Mouse (Mus musculus) thymus, postnatal 25 days (tissue): ENCODE results near the gene Gm49630.
"Not testable (repeated sequence)": the region's sequence is repeated elsewhere in the genome, so short reads cannot be mapped to it uniquely, and the experiment has no call there.

Experiments
- DNase-seq: peaks from one replicate; pipeline ENCODE4 v3.0.0; 2022

The Gm49630 gene

DNA sequence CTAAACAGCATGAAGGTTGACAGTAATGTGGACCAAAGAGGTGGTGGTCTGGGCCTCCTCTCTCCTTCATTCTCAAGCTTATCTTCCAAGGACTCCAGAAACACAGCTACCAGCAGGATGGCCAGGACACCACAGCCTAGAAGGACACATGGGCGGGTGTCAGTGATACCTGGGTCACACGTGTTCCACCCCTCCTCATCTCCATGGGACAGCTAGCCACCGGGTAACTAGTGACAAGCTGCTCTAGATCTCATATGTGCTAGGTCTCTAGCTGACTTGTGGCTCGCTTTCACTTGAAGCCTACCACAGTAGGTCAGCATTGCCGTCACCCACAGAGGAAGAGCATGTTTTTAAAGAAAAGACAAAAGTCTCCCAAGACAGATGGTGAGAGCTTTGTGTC, at the start of gene Gm49630:
Gene Gm49630, minus strand, starts transcription at position 101 of the 400 bp plus-strand sequence.
- DNase-seq = not testable (repeated sequence)

DNA sequence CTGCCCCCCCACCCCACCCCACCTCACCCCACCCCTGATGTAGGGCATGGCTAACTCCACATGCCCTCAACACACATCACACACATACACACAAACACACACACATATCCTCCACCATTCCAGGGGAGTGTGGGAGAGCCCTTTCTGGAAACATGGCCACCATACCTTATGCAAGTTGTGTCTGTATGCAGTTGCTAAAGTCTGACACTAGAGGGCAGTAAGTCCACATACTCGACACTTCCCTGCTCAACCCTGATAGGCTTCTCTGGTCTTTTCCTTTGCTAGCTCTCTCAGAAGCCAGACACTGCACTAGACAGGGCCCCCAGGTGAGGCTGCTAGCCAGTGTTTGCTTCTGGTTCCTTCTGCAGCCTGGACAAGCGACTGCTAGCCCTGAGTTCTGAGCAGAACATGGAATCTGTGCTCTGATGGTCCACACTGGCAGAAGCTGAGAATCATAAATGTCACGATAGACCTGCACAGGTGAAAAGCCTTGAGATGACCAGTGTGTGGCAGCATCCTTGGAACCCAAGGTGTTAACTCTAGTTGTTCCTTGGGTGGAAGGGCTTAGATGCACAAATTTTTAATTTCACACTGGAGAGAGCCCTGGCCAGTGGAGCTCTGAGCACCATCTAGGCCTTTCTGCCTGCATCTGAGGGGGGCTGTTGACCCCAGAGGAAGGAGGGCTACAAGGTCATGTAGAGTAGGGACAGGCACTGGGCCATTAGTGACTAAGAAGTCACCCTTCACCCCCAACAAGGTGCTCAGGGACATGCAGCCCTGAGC, 48.6 kb upstream of the Gm49630 start:
- peak; percentile 8 for DNase-seq

DNA sequence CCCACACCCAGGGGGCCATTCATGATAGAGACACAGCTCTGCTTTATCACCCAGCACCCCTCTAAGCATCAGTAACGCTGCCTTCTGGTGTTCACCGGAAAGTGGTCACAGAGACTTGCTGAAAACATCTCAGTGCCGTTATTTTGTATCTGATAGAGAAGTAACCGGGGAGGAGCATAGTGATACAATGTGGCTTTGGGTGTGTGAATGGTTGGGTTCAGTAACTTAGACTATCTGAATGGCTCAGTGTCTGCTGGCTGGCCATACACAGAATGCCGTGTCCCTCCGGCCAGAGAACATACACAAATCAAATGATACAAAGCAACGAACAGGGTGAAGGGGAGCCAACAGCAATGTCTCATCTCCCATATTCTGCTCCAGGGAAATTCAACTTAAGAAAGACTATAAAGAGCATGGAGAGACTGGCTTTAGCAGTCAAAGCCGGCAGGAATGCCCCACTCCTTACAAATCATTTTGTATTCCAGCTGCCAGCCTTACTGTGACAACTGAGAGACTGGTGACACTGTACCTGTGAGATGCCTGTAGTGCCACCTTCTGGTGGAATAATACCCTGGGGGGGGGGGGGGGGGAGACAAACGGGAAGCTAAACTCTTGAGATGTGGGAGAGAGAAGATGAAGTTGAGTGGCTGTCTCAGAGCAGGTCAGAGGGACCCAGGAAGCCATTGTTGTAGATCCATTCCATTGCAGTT, 43.0 kb upstream of the Gm49630 start:
- DNase-seq = peak; percentile 13

DNA sequence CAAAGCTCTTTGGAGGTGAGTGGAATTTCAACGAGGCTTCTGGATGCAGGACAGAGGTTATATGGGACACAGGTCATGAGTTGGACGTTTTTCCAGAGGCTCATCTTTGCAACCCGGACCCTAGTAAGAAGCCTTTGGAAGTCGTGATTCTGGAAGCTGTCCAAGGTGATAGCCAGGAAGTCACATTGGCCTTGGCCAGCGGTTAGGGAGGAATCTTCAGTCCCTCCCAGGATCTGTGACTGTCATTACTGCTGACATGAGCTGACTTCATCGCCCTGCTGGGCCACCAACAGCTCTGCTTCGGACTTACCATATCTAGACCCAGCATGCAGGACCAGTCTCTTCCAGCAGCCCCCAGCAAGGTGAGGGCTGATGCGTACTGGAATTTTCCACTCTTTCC, 41.6 kb upstream of the Gm49630 start:
- DNase-seq = not testable (repeated sequence)

DNA sequence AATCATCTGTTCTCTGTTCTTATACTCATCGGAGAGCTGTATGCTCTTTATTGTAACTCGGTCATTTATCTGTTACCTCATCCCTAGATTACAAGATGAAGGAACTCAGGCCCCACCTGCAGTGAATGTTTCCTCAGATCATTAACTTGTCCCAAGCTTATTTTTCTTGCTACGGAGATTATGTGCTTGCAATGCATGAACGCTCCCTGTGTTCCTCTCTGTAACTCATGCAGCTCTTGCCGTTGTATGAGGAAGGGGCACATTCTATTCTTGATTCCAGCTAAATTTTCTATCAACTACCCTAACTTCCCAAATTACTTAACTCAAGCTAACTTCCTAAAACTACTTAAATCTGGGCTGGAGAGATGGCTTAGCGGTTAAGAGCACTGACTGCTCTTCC, 28.0 kb upstream of the Gm49630 start:
- not testable (repeated sequence) for DNase-seq

DNA sequence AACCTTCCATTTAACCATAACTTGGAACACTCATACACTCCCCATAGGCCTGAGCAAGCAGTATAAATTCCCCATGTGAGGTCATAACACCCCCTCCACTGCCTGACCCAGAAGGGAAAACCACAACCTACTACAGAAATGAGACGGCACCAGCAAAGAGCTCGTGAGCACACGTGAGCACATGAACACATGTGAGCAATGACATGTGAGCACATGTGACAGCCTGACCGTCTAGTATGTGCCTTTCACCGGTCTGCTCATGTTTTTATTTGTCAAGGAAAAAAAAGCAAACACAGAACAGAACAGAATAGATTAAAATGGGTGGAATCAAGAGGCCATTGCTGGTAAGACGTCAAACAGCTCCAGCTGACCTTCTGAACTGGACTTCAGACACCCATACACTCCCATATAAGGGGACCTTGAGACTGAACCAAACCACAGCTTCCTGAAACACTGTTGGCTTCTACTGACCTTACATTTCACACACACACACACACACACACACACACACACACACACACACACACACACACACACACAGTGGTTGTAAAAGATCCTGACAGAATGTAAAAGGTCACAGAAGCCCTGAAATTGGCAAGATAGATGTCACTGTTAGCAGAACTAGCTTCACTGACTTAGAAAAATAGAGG, 26.5 kb upstream of the Gm49630 start:
- DNase-seq = not testable (repeated sequence)

DNA sequence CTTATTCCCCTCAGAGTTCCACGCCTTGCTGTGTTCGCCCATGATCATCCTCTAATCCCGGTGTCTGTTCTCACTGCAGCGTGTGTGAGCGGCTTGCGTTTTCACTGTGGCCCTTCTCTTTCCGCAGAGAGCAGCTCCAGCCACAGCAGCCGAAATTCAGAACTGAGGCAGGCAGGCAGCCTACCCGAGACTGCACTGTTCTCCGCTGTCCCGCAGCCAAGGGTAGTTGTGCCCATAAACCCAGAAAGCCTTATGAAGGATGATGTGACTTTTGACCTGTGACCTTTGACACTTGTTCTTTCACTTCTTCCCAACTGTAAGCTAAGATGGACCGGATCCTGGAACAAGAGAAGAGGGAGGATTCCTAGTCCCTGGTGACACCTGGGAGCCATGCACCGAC, 25.3 kb upstream of the Gm49630 start:
- not testable (repeated sequence) for DNase-seq

DNA sequence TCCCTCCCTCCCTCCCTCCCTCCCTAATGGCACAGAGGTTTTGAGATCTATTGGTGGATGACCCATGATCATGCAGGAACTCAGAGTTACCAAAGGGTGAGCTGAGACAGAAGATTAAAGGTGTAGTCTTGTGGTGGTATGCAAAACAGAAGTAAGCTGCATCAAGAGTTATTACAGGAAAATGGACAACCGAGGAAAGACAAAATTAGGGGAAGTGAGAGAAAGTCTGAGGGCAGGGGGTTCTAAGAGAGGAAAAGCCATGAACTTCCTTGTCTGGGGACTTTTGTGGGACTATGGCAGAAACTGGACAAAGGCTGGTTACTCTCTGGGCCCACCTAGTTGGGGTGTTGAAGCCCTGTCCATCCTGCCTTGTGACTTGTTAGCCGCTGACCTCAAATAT, 24.5 kb upstream of the Gm49630 start:
- DNase-seq = not testable (repeated sequence)

DNA sequence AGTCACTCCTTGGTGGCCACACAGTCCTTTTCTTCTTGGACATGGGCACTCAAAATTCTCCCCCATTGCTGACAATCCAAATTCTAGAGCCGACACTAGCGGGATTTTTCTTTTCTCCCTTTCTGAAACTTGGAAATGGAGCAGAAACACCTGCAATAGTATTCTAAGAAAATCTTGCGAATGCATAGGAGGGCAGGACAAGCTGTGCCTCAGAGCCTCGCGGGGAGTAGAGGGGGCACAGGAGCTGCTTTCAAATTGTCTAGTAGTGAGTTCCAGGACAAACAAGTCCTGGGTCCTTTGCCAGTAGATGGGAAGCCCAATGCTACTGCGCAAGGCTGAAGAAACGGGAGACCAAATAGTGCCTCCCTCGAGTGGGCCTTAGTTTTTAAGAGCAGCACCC, 23.9 kb upstream of the Gm49630 start:
- not testable (repeated sequence) for DNase-seq

DNA sequence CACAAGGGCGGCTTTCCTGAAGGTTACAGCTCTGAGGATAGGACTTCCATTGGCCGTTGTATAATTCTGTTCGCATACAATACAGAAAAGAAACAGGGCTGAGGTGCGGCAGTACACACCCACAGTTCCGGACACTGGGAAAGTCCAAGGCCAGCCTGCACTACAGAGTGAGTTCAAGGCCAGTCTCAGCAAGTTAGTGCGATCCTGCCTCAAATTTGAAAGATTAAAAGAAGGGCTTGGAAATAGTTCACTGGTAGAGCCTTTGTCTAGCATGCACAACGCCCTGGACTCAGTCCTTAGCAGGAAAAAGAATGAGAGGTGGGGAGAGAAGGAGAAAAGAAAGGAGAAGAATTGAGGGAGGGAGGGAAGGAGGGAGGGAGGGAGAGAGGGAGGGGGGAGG, 23.3 kb upstream of the Gm49630 start:
- DNase-seq = not testable (repeated sequence)

DNA sequence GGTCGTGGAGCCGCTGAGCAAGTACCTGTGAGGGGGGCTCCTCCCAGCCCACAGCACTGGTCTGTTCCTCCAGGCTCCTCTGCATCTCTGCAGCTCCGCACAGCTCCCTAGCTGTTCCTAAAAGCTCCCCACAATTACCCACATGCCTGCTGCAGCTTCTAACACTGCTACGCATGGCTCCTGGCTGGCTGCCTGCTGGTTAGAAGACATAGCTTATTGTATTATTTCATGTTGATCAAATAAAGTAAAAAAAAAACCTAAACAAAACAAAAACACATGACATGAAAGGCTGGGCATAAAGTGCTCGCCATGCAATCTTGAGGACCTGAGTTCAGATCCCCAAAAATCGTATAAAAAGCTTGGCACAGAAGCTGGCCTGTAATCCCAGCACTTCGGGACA, 18.1 kb upstream of the Gm49630 start:
- DNase-seq = not testable (repeated sequence)

DNA sequence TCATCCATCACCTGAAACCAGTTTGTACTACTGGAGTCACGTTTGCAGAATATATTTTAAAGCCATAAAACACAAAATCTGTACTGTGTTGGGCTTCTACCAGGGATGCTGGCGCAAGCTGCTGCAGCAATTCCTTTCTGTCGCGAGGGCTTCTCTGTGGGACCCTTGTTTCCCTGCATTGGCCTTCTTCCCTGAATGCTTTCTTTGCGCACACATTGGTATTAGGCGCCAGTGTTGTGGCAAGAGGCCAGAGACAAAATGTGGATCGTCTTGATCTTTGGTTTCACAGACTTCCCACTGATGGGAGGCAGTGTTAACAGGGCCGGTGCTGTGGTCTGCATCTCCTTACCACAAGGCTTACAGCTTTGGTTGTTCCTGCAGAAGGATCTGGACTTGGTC, 17.2 kb upstream of the Gm49630 start:
- DNase-seq = not testable (repeated sequence)

DNA sequence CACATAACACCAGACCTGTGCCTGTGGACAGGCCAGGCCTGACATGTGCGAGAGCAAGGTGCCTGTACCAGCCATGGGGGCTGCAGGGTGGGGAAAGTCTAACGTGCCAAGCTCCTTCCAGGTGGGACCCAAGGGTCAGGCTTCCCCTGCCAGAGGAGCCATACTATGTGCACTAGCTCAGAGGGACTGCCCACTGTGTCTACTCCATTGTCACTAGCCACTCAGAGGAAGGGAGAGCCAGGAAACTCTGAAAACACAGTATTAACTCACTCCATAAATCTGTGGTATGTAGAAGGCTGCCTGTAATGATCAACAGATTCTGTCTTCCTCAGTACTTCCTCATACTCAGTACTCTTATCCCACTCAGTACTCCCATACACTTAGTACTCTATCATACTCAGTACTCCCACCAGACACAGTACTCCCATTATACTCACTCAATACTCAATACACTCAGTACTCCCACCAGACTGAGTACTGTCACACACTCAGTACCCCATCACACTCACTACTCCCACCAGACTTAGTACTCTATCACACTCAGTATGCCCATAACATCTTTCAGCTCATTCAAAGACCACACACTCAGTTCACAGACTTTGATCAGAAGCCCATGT, 16.7 kb upstream of the Gm49630 start:
- not testable (repeated sequence) for DNase-seq

DNA sequence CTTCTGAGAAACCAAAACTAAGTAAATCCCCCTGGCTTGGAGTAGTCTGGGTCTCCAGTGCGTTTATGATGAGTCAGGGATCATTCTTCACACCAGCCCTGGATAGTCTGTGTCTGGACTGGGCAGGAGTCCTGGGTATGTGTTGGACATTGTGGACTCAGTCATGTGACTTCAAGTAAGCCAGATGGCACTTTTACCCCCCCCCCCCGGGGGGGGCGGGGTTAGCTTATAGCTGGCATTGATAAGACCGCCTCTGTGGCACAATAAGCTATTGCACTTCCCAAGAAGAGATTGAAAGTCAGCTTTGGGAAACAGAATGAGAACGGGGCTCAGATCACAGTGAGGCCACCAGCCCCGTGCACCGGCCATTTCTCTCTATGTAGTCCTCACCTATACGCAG, 14.2 kb upstream of the Gm49630 start:
- DNase-seq = not testable (repeated sequence)

DNA sequence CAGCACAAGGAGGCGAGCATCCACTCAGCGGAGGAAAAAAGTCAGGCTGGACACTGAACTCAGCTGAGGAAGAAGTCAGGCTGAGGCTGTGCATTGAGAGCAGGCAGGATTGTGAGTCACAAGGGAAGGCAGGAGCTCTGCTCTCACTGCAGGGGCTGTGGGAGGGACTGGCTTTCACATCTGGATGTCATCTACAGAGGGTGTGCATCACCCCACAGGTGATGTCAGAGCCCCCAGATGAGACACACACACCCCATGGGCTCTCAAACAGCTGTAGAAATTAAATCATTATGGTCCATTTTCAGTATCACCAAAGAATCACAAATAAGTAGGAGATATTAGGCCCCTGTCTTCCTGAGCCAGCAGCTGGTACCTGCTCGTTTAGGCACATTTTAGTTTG, 13.6 kb upstream of the Gm49630 start, which contains the start of gene Unc93a2:
Gene Unc93a2, minus strand, starts transcription at position 101 of the 400 bp plus-strand sequence.
- DNase-seq = not testable (repeated sequence)

DNA sequence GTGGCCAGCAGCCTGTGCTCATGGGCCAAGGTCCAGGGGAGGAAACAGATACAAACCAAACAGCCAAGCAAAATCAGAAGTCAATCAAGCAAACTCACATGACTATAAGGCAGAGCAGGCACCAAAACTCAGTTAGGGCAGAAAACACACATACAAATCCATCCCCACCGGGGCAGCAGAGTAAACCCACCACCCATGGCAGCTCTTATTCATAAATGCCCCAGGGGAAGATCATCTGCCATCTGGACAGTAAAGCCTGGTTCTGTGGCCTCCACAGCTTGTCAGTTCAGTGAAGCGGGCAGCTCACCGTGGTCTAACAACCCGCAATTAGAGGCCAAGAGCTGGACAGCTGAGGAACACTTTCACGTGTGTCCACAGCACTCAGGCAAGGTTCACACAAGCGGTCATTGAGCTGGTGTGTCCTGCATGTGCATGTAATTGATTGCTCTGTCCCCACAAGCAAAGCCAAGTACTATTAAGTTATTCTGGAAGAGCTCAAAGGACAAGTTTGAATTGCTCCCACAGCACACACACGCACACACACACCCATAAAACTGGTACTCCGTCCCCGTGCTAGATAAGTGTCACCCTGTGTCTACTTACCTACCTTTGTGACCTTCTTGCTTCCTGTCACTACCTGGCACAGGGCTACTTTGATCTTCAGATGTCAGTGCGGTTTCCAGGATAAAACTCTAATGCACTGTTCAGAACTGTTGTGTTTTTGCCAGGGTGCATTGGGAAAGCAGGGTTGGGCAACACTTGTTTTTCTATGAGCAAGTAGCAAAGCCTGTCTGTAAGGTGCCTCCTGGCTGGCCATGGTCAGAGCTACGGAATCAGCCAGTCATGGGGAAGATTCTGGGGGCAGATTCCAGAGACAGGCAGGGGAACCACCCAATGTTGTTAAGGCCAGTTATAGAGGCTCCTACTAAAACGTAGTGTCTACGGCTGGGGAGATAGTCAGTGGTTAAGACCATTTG, 11.7 kb upstream of the Gm49630 start:
- DNase-seq = not testable (repeated sequence)

DNA sequence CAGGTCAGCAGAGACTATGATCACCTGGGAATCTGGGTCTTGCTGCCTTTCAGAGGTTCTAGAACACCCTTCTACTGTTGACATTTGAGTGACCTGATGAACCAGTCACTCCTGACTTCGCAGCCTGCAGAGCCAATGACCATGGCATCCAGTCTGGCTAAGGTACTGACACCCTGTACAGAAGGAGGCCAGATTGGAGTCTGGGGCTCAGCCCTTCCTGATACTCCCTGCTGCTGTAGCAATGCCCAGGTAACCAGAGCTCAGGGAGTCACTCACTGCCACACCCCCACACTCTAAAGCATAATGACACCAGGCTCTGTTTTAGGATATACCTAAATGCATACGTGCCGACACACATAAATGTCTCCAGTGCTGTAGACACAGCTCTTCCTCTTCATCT, 10.9 kb upstream of the Gm49630 start:
- DNase-seq = not testable (repeated sequence)

DNA sequence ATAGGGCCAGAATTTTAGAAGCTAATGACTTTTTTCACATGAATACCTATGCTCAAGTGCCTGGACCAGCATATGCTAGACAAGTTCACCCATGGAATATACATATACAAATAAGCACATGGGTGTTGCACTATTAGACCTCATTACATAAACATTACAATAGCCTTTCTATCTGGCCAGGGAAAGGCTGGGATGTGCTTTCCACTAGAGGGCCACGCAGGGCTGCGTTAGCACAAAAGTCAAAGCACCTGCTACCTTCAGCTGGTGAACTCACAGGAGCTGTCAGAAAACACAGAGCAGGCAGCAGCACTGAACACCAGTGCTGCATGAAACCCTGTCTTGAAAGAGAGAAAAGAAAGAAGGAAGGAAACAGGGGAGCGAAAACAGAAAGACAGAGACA, 6.1 kb upstream of the Gm49630 start:
- DNase-seq = not testable (repeated sequence)

DNA sequence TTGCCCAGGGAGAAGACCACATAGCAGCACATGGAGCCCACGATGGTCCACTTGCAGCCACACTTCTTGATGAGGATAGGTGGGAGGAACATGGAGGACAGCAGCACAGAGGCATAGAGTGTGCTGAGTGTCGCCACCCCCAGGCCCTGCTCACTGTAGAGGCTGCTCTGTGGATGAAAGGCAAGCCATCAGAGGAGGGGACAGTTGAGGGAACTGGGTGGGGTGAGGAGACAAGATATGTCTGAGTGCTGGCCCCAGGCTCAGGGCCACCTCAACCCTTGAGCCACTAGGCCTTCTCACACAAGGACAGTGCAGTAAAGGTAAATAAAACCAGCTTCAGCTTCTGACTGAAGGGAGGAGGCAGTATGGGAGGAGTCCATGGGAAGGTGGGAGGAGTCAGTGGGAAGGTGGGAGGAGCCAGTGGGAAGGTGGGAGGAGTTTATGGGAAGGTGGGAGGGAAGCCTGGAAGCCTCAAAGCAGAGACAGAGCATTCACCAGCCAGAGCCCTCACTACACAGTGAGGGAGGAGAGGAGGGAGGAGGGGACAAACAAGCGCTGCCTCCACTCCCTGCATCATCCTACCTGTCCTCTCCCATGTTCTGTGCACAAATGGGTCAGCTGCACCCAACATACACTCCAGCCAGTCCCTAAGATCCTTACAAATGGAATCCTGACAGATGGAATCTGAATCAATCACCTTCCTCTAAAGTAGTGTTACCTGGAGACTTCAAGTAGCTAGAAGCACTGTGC, 5.3 kb upstream of the Gm49630 start:
- not testable (repeated sequence) for DNase-seq

DNA sequence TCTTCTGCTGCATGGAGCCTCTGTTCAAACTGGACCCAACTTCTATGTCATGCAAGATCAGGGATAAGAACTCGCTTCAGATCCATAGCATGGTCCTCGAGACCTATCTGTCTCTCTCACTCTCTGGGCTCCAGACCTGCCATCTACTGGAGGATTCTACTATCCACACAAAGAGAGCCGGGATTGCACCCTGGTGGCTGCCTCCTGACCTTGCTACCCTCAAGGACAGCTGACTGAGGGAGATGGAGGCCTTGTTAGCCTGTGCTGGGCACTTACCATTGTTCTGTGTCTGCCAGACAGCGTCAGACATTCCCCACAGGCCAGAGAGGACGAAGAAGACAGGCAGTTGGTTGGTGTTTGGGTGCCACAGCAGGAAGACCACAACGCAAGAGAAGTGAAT, 2.4 kb downstream of the Gm49630 start:
- DNase-seq = not testable (repeated sequence)
